Mouse (Mus musculus): Measurements from ENCODE around the gene Afp. TPM values are rescaled to one million over a fixed set of nuclear protein-coding genes. Genes with fewer than 3 reads are reported as not detected.

Afp gene
- polyA plus RNA-seq, 1 experiment, result not detected

DNA sequence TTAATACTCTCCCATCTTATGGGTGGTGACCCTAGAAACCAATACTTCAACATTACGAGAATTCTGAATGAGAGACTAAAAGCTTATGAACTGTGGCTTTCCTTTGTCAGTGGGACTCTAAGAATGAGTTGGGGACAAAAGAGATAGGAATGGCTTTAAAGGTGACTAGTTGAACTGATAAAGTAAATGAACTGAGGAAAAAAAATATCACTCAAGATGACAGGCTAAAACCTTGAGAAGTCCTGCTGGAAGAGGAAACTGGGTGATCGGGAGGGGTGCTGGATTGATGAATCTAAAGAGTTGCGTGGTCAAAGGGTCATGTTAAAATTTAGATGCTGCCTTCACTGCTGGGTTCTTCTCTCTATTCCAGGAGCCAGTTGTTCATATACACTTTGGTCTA lies 13.8 kb upstream of the Afp start:
- Histone ChIP-seq H3K4me1 (ENCODE audit: control insufficient read depth, insufficient read depth, low read length) (no peaks in the 10 kb centered on the region), H3K36me3 (ENCODE audit: control insufficient read depth, insufficient read depth, low read length, poor library complexity, severe bottlenecking) (no peaks in the 10 kb centered on the region), H3K27me3 (ENCODE audit: control insufficient read depth, insufficient read depth, low read length, poor library complexity, severe bottlenecking) (no peaks in the 10 kb centered on the region), H3K9me3 (replicated peaks; ENCODE audit: control insufficient read depth, insufficient read depth, low read length, poor library complexity, severe bottlenecking) (no peaks in the 10 kb centered on the region), H3K27ac (ENCODE audit: insufficient read depth, low read length) (no peak overlapping the region), H3K4me3 (ENCODE audit: low read depth, low read length) (no peak overlapping the region), H3K9ac (ENCODE audit: low read depth, poor library complexity, severe bottlenecking) (no peak overlapping the region)
- TF ChIP-seq CTCF (IDR thresholded peaks at IDR 0.05; ENCODE audit: low read depth, low read length), result no peak
- no peak for TF ChIP-seq POLR2A (IDR thresholded peaks at IDR 0.05; ENCODE audit: insufficient read depth, low read length)
- TF ChIP-seq EP300 (IDR thresholded peaks at IDR 0.05; ENCODE audit: insufficient read depth, low read depth, low read length), result no peak

DNA sequence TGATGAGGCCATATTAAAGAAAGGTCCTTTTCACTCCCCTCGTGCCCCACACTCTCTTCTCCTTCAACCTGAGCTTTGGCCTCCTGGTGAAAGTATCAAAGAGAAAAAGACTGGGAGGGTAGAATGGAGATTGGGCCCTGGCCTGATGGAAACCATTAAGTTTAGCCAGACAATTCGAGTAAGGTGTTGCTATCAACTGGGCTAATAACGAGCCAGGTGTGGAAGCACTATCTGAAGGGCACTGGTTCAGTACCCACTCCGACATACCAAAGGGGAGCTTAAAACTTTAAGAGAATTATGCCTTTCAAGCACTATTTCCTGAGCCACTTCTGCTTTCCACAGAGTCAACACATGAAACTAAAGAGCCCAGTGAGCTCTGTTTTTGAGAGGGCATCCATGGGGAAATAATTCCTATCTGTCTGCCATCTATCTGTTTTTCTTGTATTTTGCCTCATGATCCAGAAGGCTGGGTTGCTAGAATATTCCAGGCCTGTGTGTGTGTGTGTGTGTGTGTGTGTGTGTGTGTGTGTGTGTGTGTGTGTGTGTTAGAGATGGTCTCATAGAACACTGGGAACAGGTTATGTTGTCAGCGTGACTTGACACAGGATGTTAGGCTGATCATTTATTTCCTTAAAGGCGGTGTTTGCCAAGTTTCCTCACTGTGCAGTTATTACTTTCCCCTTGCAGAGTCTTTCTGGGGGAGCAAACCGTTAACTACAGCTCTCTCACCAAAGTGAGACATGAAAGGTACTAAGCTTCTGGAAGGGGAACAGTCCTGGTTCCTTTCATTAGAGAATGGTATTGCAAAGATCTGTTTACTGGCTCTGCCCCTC lies 13.0 kb upstream of the Afp start:
- no peak overlapping the region for H3K27ac ChIP-seq (ENCODE audit: insufficient read depth, low read length)
- no peaks in the 10 kb centered on the region for H3K4me1 ChIP-seq (ENCODE audit: control insufficient read depth, insufficient read depth, low read length)
- H3K9me3 ChIP-seq (replicated peaks; ENCODE audit: control insufficient read depth, insufficient read depth, low read length, poor library complexity, severe bottlenecking), result no peaks in the 10 kb centered on the region
- no peak overlapping the region for H3K9ac ChIP-seq (ENCODE audit: low read depth, poor library complexity, severe bottlenecking)
- H3K36me3 ChIP-seq (ENCODE audit: control insufficient read depth, insufficient read depth, low read length, poor library complexity, severe bottlenecking), result no peaks in the 10 kb centered on the region
- no peaks in the 10 kb centered on the region for H3K27me3 ChIP-seq (ENCODE audit: control insufficient read depth, insufficient read depth, low read length, poor library complexity, severe bottlenecking)
- no peak for TF ChIP-seq POLR2A (IDR thresholded peaks at IDR 0.05; ENCODE audit: insufficient read depth, low read length)
- no peak for TF ChIP-seq CTCF (IDR thresholded peaks at IDR 0.05; ENCODE audit: low read depth, low read length)
- TF ChIP-seq EP300 (IDR thresholded peaks at IDR 0.05; ENCODE audit: insufficient read depth, low read depth, low read length), result no peak
- H3K4me3 ChIP-seq (ENCODE audit: low read depth, low read length), result no peak overlapping the region

DNA sequence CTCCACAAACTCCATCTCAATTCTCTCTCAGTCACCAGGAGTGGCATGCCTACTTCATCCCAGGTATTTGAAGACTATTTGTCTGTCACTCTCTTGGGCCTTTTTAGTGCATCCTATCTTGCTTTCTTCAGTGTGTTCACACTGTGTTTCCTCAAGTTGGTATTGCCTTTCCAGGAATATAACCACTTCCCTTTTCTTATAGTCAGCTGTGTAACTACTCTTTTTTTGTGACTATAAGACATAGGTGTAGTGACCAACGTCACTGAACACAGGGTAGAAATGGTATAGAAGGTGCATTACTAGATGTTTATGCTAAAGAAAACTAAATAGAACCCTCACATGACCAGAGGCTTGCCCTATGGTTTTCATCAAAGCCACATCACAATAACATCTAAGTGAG lies 11.7 kb upstream of the Afp start:
- no peak overlapping the region for H3K4me3 ChIP-seq (ENCODE audit: low read depth, low read length)
- H3K4me1 ChIP-seq (ENCODE audit: control insufficient read depth, insufficient read depth, low read length), result no peaks in the 10 kb centered on the region
- no peaks in the 10 kb centered on the region for H3K9me3 ChIP-seq (replicated peaks; ENCODE audit: control insufficient read depth, insufficient read depth, low read length, poor library complexity, severe bottlenecking)
- H3K36me3 ChIP-seq (ENCODE audit: control insufficient read depth, insufficient read depth, low read length, poor library complexity, severe bottlenecking), result no peaks in the 10 kb centered on the region
- H3K9ac ChIP-seq (ENCODE audit: low read depth, poor library complexity, severe bottlenecking), result no peak overlapping the region
- TF ChIP-seq CTCF (IDR thresholded peaks at IDR 0.05; ENCODE audit: low read depth, low read length), result no peak
- no peak overlapping the region for H3K27ac ChIP-seq (ENCODE audit: insufficient read depth, low read length)
- H3K27me3 ChIP-seq (ENCODE audit: control insufficient read depth, insufficient read depth, low read length, poor library complexity, severe bottlenecking), result no peaks in the 10 kb centered on the region

DNA sequence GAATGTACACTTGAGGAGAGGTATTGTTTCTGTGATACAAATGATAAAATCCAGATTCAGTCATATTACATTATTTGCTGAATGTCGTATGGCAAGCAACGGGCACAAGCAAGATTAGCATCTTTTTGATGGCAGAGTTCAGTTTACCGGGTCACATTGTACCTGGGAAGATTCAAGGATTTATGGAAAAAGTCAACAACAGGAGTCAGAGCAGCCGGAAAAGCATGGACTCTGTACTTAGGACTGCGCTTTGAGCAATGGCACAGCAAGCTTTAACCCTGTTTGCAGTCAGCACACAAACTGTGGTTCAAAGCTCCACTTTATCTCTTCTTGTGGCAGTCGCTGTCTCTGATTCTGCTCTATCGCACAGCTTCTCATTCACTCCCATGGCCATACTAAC lies 4.9 kb upstream of the Afp start:
- Histone ChIP-seq H3K9ac (ENCODE audit: low read depth, poor library complexity, severe bottlenecking) (no peak overlapping the region), H3K9me3 (replicated peaks; ENCODE audit: control insufficient read depth, insufficient read depth, low read length, poor library complexity, severe bottlenecking) (no peaks in the 10 kb centered on the region), H3K27ac (ENCODE audit: insufficient read depth, low read length) (no peak overlapping the region), H3K4me3 (ENCODE audit: low read depth, low read length) (no peak overlapping the region), H3K27me3 (ENCODE audit: control insufficient read depth, insufficient read depth, low read length, poor library complexity, severe bottlenecking) (no peaks in the 10 kb centered on the region; the same call in 1 of the 2 replicates), H3K36me3 (ENCODE audit: control insufficient read depth, insufficient read depth, low read length, poor library complexity, severe bottlenecking) (no peaks in the 10 kb centered on the region), H3K4me1 (ENCODE audit: control insufficient read depth, insufficient read depth, low read length) (no peaks in the 10 kb centered on the region)
- no peak for TF ChIP-seq POLR2A (IDR thresholded peaks at IDR 0.05; ENCODE audit: insufficient read depth, low read length)
- no peak for TF ChIP-seq CTCF (IDR thresholded peaks at IDR 0.05; ENCODE audit: low read depth, low read length)
- TF ChIP-seq EP300 (IDR thresholded peaks at IDR 0.05; ENCODE audit: insufficient read depth, low read depth, low read length), result no peak

DNA sequence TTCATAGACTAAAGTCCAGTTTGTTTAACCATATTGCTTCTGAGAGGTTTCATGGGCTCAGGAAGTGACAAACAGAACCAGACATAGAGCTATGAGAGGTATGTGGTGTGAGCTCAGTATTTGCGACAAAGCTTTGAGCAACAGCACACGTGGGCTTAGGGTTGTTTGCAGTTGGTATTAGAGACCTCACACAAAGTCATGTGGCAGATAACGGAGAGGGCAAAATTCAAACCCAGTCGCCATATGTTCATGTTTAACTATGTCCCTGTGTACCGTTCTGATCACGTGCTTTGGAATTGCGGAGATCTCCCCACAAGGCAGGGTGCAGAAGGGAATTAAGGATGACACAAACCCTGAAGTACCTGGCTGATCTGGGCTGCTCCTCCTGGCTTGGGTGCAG lies 2.2 kb upstream of the Afp start:
- no peaks in the 10 kb centered on the region for H3K36me3 ChIP-seq (ENCODE audit: control insufficient read depth, insufficient read depth, low read length, poor library complexity, severe bottlenecking)
- H3K27me3 ChIP-seq (ENCODE audit: control insufficient read depth, insufficient read depth, low read length, poor library complexity, severe bottlenecking), result no peaks in the 10 kb centered on the region; the same call in 1 of the 2 replicates
- no peak overlapping the region for H3K4me3 ChIP-seq (ENCODE audit: low read depth, low read length)
- H3K9me3 ChIP-seq (replicated peaks; ENCODE audit: control insufficient read depth, insufficient read depth, low read length, poor library complexity, severe bottlenecking), result no peaks in the 10 kb centered on the region
- H3K9ac ChIP-seq (ENCODE audit: low read depth, poor library complexity, severe bottlenecking), result no peak overlapping the region
- TF ChIP-seq CTCF (IDR thresholded peaks at IDR 0.05; ENCODE audit: low read depth, low read length) (no peak), POLR2A (IDR thresholded peaks at IDR 0.05; ENCODE audit: insufficient read depth, low read length) (no peak), EP300 (IDR thresholded peaks at IDR 0.05; ENCODE audit: insufficient read depth, low read depth, low read length) (no peak)
- H3K4me1 ChIP-seq (ENCODE audit: control insufficient read depth, insufficient read depth, low read length), result no peaks in the 10 kb centered on the region
- no peak overlapping the region for H3K27ac ChIP-seq (ENCODE audit: insufficient read depth, low read length)

DNA sequence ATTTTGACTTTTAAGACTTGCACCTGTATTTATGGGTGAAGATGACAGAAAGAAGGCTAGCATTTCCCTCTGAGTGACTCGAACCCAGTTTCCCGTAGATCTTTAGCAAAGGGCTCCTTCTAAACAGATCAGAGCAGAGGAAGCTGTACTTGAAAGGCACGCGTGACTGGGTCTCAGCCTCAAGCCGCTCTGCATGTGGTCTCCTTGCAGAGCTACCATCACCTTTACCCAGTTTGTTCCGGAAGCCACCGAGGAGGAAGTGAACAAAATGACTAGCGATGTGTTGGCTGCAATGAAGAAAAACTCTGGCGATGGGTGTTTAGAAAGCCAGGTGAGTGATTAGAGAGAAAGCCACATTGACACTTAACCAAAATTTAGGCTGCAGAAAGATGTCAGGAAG lies 1.9 kb downstream of the Afp start:
- Histone ChIP-seq H3K27ac (ENCODE audit: insufficient read depth, low read length) (no peak overlapping the region), H3K9ac (ENCODE audit: low read depth, poor library complexity, severe bottlenecking) (no peak overlapping the region), H3K4me3 (ENCODE audit: low read depth, low read length) (no peak overlapping the region), H3K9me3 (replicated peaks; ENCODE audit: control insufficient read depth, insufficient read depth, low read length, poor library complexity, severe bottlenecking) (no peaks in the 10 kb centered on the region), H3K36me3 (ENCODE audit: control insufficient read depth, insufficient read depth, low read length, poor library complexity, severe bottlenecking) (no peaks in the 10 kb centered on the region), H3K27me3 (ENCODE audit: control insufficient read depth, insufficient read depth, low read length, poor library complexity, severe bottlenecking) (no peaks in the 10 kb centered on the region), H3K4me1 (ENCODE audit: control insufficient read depth, insufficient read depth, low read length) (no peaks in the 10 kb centered on the region)
- no peak for TF ChIP-seq EP300 (IDR thresholded peaks at IDR 0.05; ENCODE audit: insufficient read depth, low read depth, low read length)
- TF ChIP-seq CTCF (IDR thresholded peaks at IDR 0.05; ENCODE audit: low read depth, low read length), result no peak
- no peak for TF ChIP-seq POLR2A (IDR thresholded peaks at IDR 0.05; ENCODE audit: insufficient read depth, low read length)
